Mouse (Mus musculus): ENCODE results near the gene Wrap53.
"Not testable (repeated sequence)": the region's sequence is repeated elsewhere in the genome, so short reads cannot be mapped to it uniquely, and the experiment has no call there.

Wrap53 gene

DNA sequence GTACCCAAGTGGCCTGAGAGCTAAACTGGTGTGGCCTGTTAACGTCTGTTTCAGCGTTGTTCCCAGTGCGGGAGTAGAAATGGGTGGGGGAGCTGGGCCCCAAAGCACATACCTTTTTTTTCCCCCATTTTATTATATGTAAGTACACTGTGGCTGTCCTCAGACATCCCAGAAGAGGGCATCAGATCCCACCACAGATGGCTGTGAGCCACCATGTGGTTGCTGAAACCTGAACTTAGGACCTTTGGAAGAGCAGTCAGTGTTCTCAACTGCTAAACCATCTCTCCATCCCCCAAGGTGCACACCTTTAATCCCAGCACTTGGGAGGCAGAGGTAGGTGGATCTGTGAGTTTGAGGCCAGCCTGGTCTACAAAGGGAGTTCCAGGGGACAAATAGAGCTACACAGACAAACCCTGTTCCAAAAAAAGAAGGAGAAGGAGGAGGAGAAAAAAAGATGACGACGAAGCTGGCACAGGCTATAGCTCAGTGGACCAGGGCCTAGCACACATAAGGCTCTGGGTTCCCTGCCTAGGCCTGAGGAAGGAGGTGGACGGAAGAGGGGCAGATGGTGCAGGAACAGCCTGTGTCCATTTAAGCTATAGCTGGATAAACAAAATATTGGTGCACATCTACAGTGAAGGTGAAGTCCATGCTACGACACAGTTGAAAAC, 47.4 kb downstream of the Wrap53 start:
- DNase-seq (ENCODE audit: low spot score): no peak

DNA sequence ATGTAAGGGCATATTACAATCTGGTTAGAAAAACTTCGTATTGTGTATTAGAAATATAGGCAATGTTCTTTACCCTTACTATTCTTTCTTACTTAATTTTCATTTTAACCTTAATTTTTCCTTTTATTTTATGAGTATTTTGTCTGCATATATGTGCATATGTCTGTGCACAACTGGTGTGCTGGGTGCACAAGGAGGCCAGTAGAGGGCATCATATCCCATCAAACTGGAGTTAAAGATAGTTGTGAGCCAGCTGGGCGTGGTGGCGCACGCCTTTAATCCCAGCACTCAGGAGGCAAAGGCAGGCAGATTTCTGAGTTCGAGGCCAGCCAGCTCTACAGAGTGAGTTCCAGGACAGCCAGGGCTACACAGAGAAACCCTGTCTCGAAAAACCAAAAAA, 49.3 kb downstream of the Wrap53 start:
- not testable (repeated sequence) for DNase-seq (ENCODE audit: low spot score)

DNA sequence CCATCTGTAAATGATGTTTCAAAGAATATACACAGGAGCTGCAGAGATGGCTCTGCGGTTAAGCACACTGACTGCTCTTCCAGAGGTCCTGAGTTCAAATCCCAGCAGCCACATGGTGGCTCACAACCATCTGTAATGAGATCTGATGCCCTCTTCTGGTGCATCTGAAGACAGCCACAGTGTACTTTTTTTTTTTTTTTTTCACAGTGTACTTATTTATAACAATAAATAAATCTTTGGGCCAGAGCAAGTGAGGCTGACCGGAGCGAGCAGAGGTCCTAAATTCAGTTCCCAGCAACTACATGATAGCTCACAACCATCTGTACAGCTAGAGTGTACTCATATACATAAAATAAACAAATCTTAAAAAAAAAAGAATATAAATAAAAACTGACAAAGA, 49.8 kb downstream of the Wrap53 start:
- not testable (repeated sequence) for DNase-seq (ENCODE audit: low spot score)

DNA sequence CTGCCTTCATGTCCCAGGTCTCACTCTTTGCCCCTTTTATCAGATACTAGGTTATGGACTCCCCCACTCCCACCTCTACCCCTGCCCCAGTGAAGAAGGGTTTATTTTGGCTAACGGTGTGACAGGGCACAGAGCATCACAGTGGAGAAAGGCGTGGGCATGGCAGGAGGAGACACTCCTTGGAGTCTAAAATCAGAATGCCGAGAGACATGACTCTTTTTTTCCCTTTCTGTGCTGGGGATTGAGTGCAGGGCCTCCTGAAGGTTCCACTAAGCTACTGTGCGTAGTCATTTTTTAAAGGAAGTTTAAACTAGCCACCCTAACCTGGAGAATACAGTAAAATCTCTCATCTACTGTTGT, 52.0 kb downstream of the Wrap53 start:
- no peak for DNase-seq (ENCODE audit: low spot score)

DNA sequence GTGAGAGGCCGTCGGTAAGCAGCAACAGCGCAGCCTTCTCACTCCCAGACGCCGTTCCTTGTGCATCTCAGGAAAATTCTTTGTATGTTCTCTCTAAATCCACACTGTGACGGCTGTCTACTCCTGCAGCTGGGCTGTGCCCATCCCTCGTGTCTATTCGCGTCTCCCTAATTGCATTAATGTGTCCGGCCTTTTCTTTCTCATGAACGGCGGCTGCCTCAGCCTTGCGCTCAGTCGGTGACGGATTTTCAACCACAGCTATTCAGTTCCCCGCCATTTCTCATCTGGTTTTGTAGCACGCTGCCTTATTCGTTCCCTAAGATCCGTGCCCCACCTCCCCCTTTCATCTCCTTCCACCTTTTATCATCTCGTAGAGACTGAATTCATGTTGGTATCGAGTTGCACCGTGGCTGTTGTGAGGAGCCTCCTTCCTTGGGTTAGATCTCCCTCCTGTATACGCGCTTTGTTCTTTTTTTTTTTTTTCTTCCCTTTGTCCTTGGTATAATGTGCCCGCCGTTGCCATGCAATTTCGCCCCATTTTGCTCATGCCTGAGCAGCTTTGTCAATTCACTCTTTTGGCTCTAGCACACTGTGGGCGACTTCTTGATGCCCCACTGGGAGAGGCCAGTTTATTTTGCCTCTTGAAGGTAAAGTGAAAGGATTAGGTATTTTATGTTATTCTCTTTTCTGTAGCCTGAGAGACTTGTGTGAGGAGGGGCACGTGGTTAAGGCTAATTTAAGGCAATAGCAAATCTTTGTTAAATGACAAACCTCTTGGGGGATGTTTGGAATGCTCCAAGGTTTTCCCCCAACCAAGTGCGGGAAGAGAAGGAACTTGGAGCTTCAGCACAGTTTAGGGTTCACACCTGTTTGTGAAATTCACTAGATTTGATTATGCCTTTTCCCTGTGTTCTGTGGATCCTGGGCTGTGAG, 52.7 kb downstream of the Wrap53 start:
- DNase-seq (ENCODE audit: low spot score): no peak

DNA sequence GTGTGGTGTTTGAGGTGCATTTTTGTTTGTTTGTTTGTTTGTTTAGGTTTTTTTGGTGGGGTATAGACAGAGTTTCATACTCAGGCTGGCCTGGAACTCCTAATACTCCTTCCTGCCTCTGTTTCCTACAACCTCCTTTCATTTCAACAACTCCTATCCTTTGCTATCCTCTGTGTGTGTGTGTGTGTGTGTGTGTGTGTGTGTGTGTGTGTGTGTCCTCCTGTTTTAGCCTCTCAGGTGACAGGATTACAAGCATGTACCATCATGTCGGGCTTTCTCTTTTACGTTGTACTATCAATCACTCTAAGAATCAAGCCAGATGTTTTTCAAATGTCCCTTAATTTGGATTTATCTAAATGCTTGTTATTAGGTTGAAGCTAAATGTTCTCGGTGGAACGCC, 53.4 kb downstream of the Wrap53 start:
- DNase-seq (ENCODE audit: low spot score): no peak

DNA sequence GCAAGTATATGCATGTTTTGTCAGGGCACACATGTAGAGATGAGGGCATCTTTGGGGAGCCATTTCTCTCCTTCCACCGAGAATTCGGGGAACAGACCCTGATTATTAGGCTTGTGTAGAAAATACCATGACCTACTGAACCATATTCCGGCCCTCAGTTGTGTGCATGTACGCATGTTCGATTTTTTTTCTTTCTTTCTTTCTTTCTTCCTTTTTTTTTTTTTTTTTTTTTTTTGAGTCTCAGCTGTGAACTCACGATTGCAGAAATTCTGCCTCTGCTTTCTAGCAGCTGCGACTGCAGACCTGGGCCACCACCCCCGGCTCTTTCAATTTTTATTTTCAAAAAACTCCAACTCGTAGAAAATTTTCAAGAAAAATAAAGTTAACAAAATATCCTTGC, 54.4 kb downstream of the Wrap53 start:
- no peak for DNase-seq (ENCODE audit: low spot score)

DNA sequence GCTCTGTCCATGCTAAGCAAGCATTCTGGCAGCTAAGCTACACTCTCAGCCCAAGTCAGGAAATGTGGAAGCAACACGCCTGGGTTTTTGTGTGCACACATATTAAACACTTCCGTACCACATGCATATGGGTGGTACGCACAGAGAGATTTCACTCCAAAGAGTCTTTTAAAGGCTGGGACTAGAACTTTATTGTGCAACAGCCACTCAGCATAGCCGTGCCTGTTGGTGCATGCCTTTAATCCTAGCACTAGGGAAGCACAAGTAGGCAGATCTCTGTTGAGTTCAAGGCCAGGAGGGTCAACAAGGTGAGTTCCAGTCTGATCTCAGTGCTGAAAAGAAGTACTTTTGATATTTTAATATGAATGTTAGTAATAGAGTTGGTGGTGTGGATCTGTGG, 56.4 kb downstream of the Wrap53 start:
- DNase-seq (ENCODE audit: low spot score): no peak

DNA sequence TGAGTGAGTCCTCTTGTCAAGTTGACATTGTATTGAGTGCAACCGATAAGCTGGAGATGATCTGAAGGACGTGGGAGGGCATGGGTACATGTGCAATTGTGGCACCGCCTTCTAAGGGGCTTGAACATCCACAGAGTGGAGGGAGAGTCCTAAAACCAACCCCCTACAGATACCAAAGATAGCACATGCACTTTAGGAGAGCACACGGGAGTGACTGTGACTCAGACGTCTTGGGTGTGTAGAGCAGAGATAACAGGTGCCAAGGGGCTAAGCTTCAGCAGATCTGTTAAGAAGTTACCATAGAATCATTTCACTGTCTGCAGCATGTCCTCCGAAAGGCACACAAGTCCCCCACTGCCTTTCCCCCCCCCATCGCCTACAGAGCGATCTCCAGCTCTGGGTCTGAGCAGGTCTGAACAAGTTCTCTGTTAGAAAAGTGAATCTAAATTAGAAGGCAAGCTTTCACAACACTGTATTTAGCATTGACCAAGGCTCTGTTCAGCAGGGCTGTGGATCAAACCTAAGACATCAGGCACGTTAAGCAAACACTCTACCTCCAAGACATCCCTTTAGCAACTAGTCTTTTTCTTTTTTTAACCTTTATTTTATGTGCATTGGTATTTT, 58.4 kb downstream of the Wrap53 start:
- DNase-seq (ENCODE audit: low spot score): no peak

DNA sequence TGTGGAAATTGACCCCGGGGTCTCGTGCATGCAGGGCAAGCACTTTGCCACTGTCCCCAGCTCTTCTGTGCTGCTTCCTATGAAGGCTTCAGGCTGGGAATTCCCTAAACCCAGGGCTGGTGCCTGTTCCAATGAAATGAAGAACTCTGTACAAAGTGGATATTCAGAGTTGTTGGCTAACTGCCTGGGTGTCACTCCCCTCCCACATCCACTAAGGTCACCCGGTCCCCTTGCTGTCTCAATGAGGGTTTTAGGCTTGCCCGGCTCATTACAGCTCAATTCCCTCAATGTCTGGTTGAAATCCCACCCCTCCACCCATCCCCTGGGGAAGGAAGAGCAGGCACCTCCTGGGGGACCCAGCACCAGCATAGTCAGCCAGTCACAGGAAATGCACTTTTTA, 60.1 kb downstream of the Wrap53 start:
- DNase-seq (ENCODE audit: low spot score): no peak

DNA sequence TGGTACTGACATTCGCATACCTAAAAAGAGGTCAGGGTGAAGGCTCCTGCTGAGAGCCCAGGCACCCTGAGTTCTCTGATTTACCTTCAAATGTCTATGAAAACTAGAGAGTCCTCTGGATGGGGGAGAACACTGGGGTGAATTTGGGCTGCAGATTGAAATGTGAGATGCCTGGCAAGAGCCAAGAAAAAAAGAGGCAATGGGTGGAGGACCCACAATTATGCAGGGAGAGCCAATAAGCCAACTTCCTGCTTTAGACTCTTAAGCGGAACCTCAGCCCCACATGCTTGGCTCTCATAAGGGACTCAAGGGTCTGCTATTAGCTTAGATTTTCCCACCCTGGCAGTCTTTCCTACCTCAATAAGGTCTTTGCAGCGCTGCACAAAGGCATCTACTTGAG, 63.4 kb downstream of the Wrap53 start:
- no peak for DNase-seq (ENCODE audit: low spot score)

DNA sequence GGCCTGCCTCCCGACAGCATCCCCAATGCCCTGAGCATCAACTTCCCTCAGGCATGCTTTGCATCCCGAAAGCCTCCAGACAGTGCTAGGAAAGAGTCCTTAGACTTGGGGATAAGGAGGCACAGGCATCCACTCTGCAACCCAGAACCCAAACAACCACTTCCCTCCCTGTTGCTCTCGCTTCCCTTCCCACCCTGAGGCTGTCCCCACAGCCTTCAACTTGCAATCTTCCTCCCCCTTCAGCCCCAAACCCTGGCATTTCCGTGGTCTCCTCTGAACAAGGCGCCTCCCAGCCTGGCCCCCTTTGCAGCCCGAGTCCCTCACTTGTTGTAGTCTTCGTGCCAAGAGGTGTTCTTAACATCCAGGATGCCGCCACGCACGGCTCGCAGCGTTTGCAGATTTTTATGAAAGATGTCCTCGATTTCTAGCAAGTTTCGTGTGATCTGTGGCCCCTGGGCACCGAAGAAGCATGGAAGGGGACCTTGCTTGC, 63.9 kb downstream of the Wrap53 start:
- no peak for DNase-seq (ENCODE audit: low spot score)

DNA sequence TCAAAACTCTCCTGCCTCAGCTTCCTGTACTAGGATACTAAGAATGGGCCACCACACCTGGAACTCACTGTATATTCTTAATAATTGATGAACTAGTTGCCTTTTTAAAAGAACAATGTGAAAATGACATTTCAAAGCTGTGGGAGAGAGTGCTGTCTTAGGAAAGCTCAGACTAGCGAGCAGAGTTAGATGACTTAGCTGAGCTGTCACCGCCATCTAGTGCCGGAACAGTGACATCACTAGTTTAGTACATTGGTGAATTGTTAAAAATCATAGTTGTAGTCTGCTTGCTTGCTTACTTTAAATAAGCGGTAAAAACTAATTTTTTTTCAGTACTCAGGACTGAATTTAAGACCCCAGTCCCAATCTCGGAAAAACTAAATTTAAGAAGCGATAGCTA, 66.2 kb downstream of the Wrap53 start:
- DNase-seq (ENCODE audit: low spot score): peak; percentile 50
